Mouse (Mus musculus) stomach, embryonic 16.5 days (tissue): ENCODE measurements at regions not wholly inside any gene's neighbourhood (a gene's known extent, or its start where the extent isn't known, plus 50 kb on each side); places are given as distances from the start of the nearest gene placed in this dataset.

Experiments
- ATAC-seq: fragments of 200-750 bp; cut with Nextera tagmentation; 2 replicates; pipeline ENCODE4 v1.8.0; 2017; ENCODE audit warnings: moderate number of reproducible peaks, moderate TSS enrichment; ENCODE audit not compliant: insufficient read depth, low FRiP score
- H3K27ac ChIP-seq: fragments of 300-500 bp; sonication (generic); 2 replicates; pipeline ENCODE4 v1.5.1; 2014; ENCODE audit warnings: low read length
- H3K27me3 ChIP-seq: fragments of 300-500 bp; sonication (generic); 2 replicates; pipeline ENCODE4 v1.6.1; 2014; ENCODE audit warnings: low read length, control low read depth, mixed read lengths; ENCODE audit not compliant: control insufficient read depth, insufficient read depth
- H3K36me3 ChIP-seq: fragments of 300-500 bp; sonication (generic); 2 replicates; pipeline ENCODE4 v1.6.1; 2014; ENCODE audit warnings: low read length; ENCODE audit not compliant: control insufficient read depth, insufficient read depth
- H3K4me1 ChIP-seq: fragments of 300-500 bp; sonication (generic); 2 replicates; pipeline ENCODE4 v1.6.1; 2014; ENCODE audit warnings: low read length, control low read depth, mixed read lengths; ENCODE audit not compliant: control insufficient read depth, insufficient read depth
- H3K4me2 ChIP-seq: fragments of 300-500 bp; sonication (generic); 2 replicates; pipeline ENCODE4 v1.6.1; 2014; ENCODE audit warnings: low read depth, low read length, mixed read lengths
- H3K4me3 ChIP-seq: fragments of 300-500 bp; sonication (generic); replicated peaks from 2 replicates; pipeline ENCODE4 v1.5.1; 2014; ENCODE audit warnings: mild to moderate bottlenecking, low read length
- H3K9ac ChIP-seq: fragments of 300-500 bp; sonication (generic); 2 replicates; pipeline ENCODE4 v1.6.1; 2014; ENCODE audit warnings: low read length
- H3K9me3 ChIP-seq: fragments of 300-500 bp; sonication (generic); replicated peaks from 2 replicates; pipeline ENCODE4 v1.6.1; 2016; ENCODE audit warnings: low read length, control low read depth; ENCODE audit not compliant: control insufficient read depth
- WGBS: fragments of 180-500 bp; shearing (Covaris S2); extraction: QIAGEN DNeasy Blood & Tissue Kit; methylation state at CpG from one replicate; pipeline ENCODE4 v1.1.7; 2014; 5-methylcytosine and 5-hydroxymethylcytosine counted together

- Histone ChIP-seq H3K4me1 (no peaks in the 10 kb centered on the region), H3K27me3 (no peaks in the 10 kb centered on the region), H3K9me3 (no peaks in the 10 kb centered on the region), H3K4me3 (no peak overlapping the region), H3K9ac (no peak overlapping the region), H3K27ac (no peak overlapping the region), H3K36me3 (no peaks in the 10 kb centered on the region), H3K4me2 (no peak overlapping the region)
- WGBS, result 61% methylated on average over 8 of the region's 8 CpGs
- no peak for ATAC-seq
Observed at GRCm38 (mm10) chr8:53869997-53870596, 207.3 kb upstream of the Vegfc start.

- WGBS, result 35% methylated on average over 4 of the region's 4 CpGs
- H3K4me3 ChIP-seq, result no peak overlapping the region
- H3K4me1 ChIP-seq, result no peaks in the 10 kb centered on the region
- H3K36me3 ChIP-seq, result no peaks in the 10 kb centered on the region
- H3K27me3 ChIP-seq, result no peaks in the 10 kb centered on the region
- no peak for ATAC-seq
- H3K9me3 ChIP-seq, result no peaks in the 10 kb centered on the region
- no peak overlapping the region for H3K9ac ChIP-seq
- no peak overlapping the region for H3K4me2 ChIP-seq
- no peak overlapping the region for H3K27ac ChIP-seq
Observed at GRCm38 (mm10) chr8:53872033-53872619, 205.3 kb upstream of the Vegfc start.

- Histone ChIP-seq H3K9me3 (no peaks in the 10 kb centered on the region), H3K9ac (no peak overlapping the region), H3K27ac (no peak overlapping the region), H3K4me1 (no peaks in the 10 kb centered on the region), H3K4me3 (no peak overlapping the region), H3K36me3 (no peaks in the 10 kb centered on the region), H3K4me2 (no peak overlapping the region), H3K27me3 (no peaks in the 10 kb centered on the region)
- no peak for ATAC-seq
- 78% methylated on average over 7 of the region's 7 CpGs for WGBS
Observed at GRCm38 (mm10) chr8:53878846-53879245, 198.6 kb upstream of the Vegfc start.

GRCm38 (mm10) chr8:53881551-53881950 is 195.9 kb upstream of the Vegfc start:
- no peaks in the 10 kb centered on the region for H3K36me3 ChIP-seq
- H3K9me3 ChIP-seq, result no peaks in the 10 kb centered on the region

GRCm38 (mm10) chr8:53892205-53892710 is 185.1 kb upstream of the Vegfc start:
- Histone ChIP-seq H3K27me3 (no peaks in the 10 kb centered on the region), H3K36me3 (no peaks in the 10 kb centered on the region), H3K4me1 (no peaks in the 10 kb centered on the region), H3K27ac (no peak overlapping the region), H3K9me3 (no peaks in the 10 kb centered on the region), H3K9ac (no peak overlapping the region), H3K4me3 (no peak overlapping the region), H3K4me2 (no peak overlapping the region)
- WGBS, result 76% methylated on average over 4 of the region's 4 CpGs
- ATAC-seq, result no peak

More at GRCm38 (mm10) chr8:53881551-53881950, 195.9 kb upstream of the Vegfc start:
- ATAC-seq, result no peak
- no peak overlapping the region for H3K4me2 ChIP-seq
- no peak overlapping the region for H3K4me3 ChIP-seq
- 80% methylated on average over 1 of the region's 1 CpGs for WGBS
- H3K9ac ChIP-seq, result no peak overlapping the region
- H3K27me3 ChIP-seq, result no peaks in the 10 kb centered on the region
- H3K4me1 ChIP-seq, result no peaks in the 10 kb centered on the region
- H3K27ac ChIP-seq, result no peak overlapping the region

GRCm38 (mm10) chr8:53892770-53893169 is 184.6 kb upstream of the Vegfc start:
- no peak overlapping the region for H3K4me3 ChIP-seq
- H3K27ac ChIP-seq, result no peak overlapping the region
- no peak overlapping the region for H3K9ac ChIP-seq
- no peaks in the 10 kb centered on the region for H3K9me3 ChIP-seq
- H3K4me2 ChIP-seq, result no peak overlapping the region
- ATAC-seq, result no peak
- no peaks in the 10 kb centered on the region for H3K4me1 ChIP-seq
- H3K36me3 ChIP-seq, result no peaks in the 10 kb centered on the region
- H3K27me3 ChIP-seq, result no peaks in the 10 kb centered on the region
- WGBS, result 50% methylated on average over 3 of the region's 3 CpGs

GRCm38 (mm10) chr8:53922343-53922742 is 155.1 kb upstream of the Vegfc start:
- no peak overlapping the region for H3K27ac ChIP-seq
- no peak overlapping the region for H3K4me2 ChIP-seq
- H3K36me3 ChIP-seq, result no peaks in the 10 kb centered on the region
- WGBS, result 80% methylated on average over 4 of the region's 4 CpGs
- no peak overlapping the region for H3K4me3 ChIP-seq
- no peak for ATAC-seq
- no peaks in the 10 kb centered on the region for H3K9me3 ChIP-seq
- no peak overlapping the region for H3K9ac ChIP-seq
- H3K27me3 ChIP-seq, result no peaks in the 10 kb centered on the region
- H3K4me1 ChIP-seq, result no peaks in the 10 kb centered on the region

- no peaks in the 10 kb centered on the region for H3K36me3 ChIP-seq
- WGBS, result 36% methylated on average over 5 of the region's 5 CpGs
Observed at GRCm38 (mm10) chr8:53930685-53931084, 146.7 kb upstream of the Vegfc start.

GRCm38 (mm10) chr8:53938392-53938791 is 139.0 kb upstream of the Vegfc start:
- no peaks in the 10 kb centered on the region for H3K9me3 ChIP-seq
- no peaks in the 10 kb centered on the region for H3K4me1 ChIP-seq
- H3K27ac ChIP-seq, result no peak overlapping the region
- no peak for ATAC-seq
- no peak overlapping the region for H3K4me2 ChIP-seq
- no peaks in the 10 kb centered on the region for H3K27me3 ChIP-seq
- no peak overlapping the region for H3K4me3 ChIP-seq
- no peak overlapping the region for H3K9ac ChIP-seq
- no peaks in the 10 kb centered on the region for H3K36me3 ChIP-seq

More at GRCm38 (mm10) chr8:53930685-53931084, 146.7 kb upstream of the Vegfc start:
- H3K9me3 ChIP-seq, result no peaks in the 10 kb centered on the region
- H3K27ac ChIP-seq, result no peak overlapping the region
- no peak overlapping the region for H3K4me2 ChIP-seq
- ATAC-seq, result no peak
- no peak overlapping the region for H3K4me3 ChIP-seq
- H3K27me3 ChIP-seq, result no peaks in the 10 kb centered on the region
- no peak overlapping the region for H3K9ac ChIP-seq
- H3K4me1 ChIP-seq, result no peaks in the 10 kb centered on the region
